Mouse (Mus musculus) liver, embryonic 14.5 days (tissue): ENCODE results near the gene Mfsd10. TPM values are rescaled to one million over a fixed set of nuclear protein-coding genes. Genes with fewer than 3 reads are reported as not detected.
A peak's percentile ranks its signal among the peaks of the same experiment; 100 is the strongest.
"Not testable (repeated sequence)": the region's sequence is repeated elsewhere in the genome, so short reads cannot be mapped to it uniquely, and the experiment has no call there.

ENCODE experiments used
- ATAC-seq: fragments of 200-750 bp; cut with Nextera tagmentation; 2 replicates; pipeline ENCODE4 v1.8.0; 2017; ENCODE audit warnings: moderate number of reproducible peaks, mild to moderate bottlenecking, moderate library complexity; ENCODE audit not compliant: insufficient read depth
- DNase-seq, 3 experiments: peaks; one replicate each; pipeline ENCODE4 v3.0.0-alpha.2; 2012 to 2013; ENCODE audit warnings: low read depth in 3 of 3, low spot score in 3 of 3
- H3K27ac ChIP-seq: fragments of 300-500 bp; sonication (generic); 2 replicates; pipeline ENCODE4 v1.5.1; 2014; ENCODE audit warnings: moderate library complexity, mild to moderate bottlenecking, control low read depth, inconsistent platforms
- H3K27me3 ChIP-seq: fragments of 300-500 bp; sonication (generic); 2 replicates; pipeline ENCODE4 v1.6.1; 2014; ENCODE audit warnings: mild to moderate bottlenecking, low read length, moderate library complexity; ENCODE audit not compliant: control insufficient read depth, insufficient read depth
- H3K36me3 ChIP-seq: fragments of 300-500 bp; sonication (generic); replicated peaks from 2 replicates; pipeline ENCODE4 v1.6.1; 2014; ENCODE audit warnings: low read depth; ENCODE audit not compliant: control insufficient read depth, insufficient read depth
- H3K4me1 ChIP-seq, 2 experiments: fragments of 200-500 bp in 1 of 2; fragments of 300-500 bp in 1 of 2; sonication (generic) in 1 of 2; replicated peaks; 2 replicates each; pipeline ENCODE4 v1.6.1; 2012 to 2014; ENCODE audit warnings: antibody characterized with exemption in 1 of 2, inconsistent platforms in 1 of 2, low read length in 1 of 2; ENCODE audit not compliant: control insufficient read depth in 2 of 2, insufficient read depth in 2 of 2
- H3K4me2 ChIP-seq: fragments of 300-500 bp; sonication (generic); 2 replicates; pipeline ENCODE4 v1.6.1; 2014; ENCODE audit warnings: low read depth, mild to moderate bottlenecking, control low read depth, moderate library complexity
- H3K4me3 ChIP-seq, 2 experiments: fragments of 200-500 bp in 1 of 2; fragments of 300-500 bp in 1 of 2; sonication (generic) in 1 of 2; 2 replicates each; pipeline ENCODE4 v1.5.1; 2012 to 2014; ENCODE audit warnings: low read depth in 2 of 2, low read length in 2 of 2, mild to moderate bottlenecking in 2 of 2, control low read depth in 1 of 2, inconsistent platforms in 1 of 2, moderate library complexity in 1 of 2; ENCODE audit not compliant: insufficient read depth in 1 of 2
- H3K9ac ChIP-seq: fragments of 300-500 bp; sonication (generic); replicated peaks from 2 replicates; pipeline ENCODE4 v1.6.1; 2014; ENCODE audit warnings: mild to moderate bottlenecking, control low read depth, moderate library complexity
- H3K9me3 ChIP-seq: fragments of 300-500 bp; sonication (generic); 2 replicates; pipeline ENCODE4 v1.6.1; 2016; ENCODE audit warnings: low read length, mixed read lengths; ENCODE audit not compliant: control insufficient read depth
- CTCF ChIP-seq: IDR thresholded peaks from 2 replicates; pipeline ENCODE4 v1.5.1; 2016; ENCODE audit warnings: antibody characterized with exemption, low read depth, control low read depth
- EP300 ChIP-seq: IDR thresholded peaks from 2 replicates; pipeline ENCODE4 v1.6.1; 2016; ENCODE audit warnings: antibody characterized with exemption, low read depth
- WGBS: fragments of 180-500 bp; shearing (Covaris S2); extraction: QIAGEN DNeasy Blood & Tissue Kit; methylation state at CpG from one replicate; pipeline ENCODE4 v1.1.7; 2014; ENCODE audit not compliant: insufficient replicate concordance; 5-methylcytosine and 5-hydroxymethylcytosine counted together
- polyA plus RNA-seq, 2 experiments: library from polyadenylated mRNA; depleted of rRNA in 1 of 2; stranded (reverse) in 1 of 2; unstranded in 1 of 2; fragments of >200 nt; fragmentation: Nextera tagmentation in 1 of 2; extraction: Ambion mirVana in 1 of 2; gene quantifications; 2 replicates each; pipeline versions ENCODE4 v1.2.1 to v1.2.3; 2012 to 2014

The Mfsd10 gene
- polyA plus RNA-seq, 2 experiments: 33.1 to 53.6 TPM

GRCm38 (mm10) chr5:34607100-34607880, 29.7 kb downstream of the Mfsd10 start:
- WGBS: 74% methylated on average over 8 of the region's 8 CpGs
- no peaks in the 10 kb centered on the region for H3K4me1 ChIP-seq
- TF ChIP-seq CTCF: peak; percentile 22; the same call in 1 of the 2 replicates
- TF ChIP-seq EP300: no peak

GRCm38 (mm10) chr5:34604576-34604975, 32.4 kb downstream of the Mfsd10 start:
- H3K36me3 ChIP-seq: peaks cover 79% of the 10 kb centered on the region
- H3K9ac ChIP-seq: no peak overlapping the region
- H3K4me1 ChIP-seq: no peaks in the 10 kb centered on the region
- DNase-seq (no peak), ATAC-seq (no peak)
- no peak for TF ChIP-seq CTCF
- no peak for TF ChIP-seq EP300
- no peaks in the 10 kb centered on the region for H3K27me3 ChIP-seq
- no peak overlapping the region for H3K4me3 ChIP-seq
- H3K9me3 ChIP-seq: no peaks in the 10 kb centered on the region
- no peak overlapping the region for H3K27ac ChIP-seq
- WGBS: 67% methylated on average over 5 of the region's 5 CpGs
- no peak overlapping the region for H3K4me2 ChIP-seq

More at GRCm38 (mm10) chr5:34607100-34607880, 29.7 kb downstream of the Mfsd10 start:
- Histone ChIP-seq H3K4me2 (no peak overlapping the region), H3K36me3 (peaks cover 84% of the 10 kb centered on the region), H3K9ac (no peak overlapping the region), H3K9me3 (no peaks in the 10 kb centered on the region), H3K4me3 (no peak overlapping the region), H3K27ac (no peak overlapping the region), H3K27me3 (no peaks in the 10 kb centered on the region)
- no peak for ATAC-seq
- no peak for DNase-seq

GRCm38 (mm10) chr5:34593202-34593727, 43.7 kb downstream of the Mfsd10 start:
- no peak overlapping the region for H3K9ac ChIP-seq
- ATAC-seq (no peak), DNase-seq (no peak)
- H3K4me2 ChIP-seq: no peak overlapping the region
- H3K4me1 ChIP-seq: no peaks in the 10 kb centered on the region
- no peak overlapping the region; the same call in 1 of the 2 replicates for H3K27ac ChIP-seq
- H3K36me3 ChIP-seq: peaks cover 18% of the 10 kb centered on the region
- WGBS: 91% methylated on average over 9 of the region's 9 CpGs
- TF ChIP-seq CTCF (no peak), EP300 (no peak)
- no peaks in the 10 kb centered on the region for H3K9me3 ChIP-seq
- no peaks in the 10 kb centered on the region for H3K27me3 ChIP-seq
- H3K4me3 ChIP-seq: no peak overlapping the region

- DNase-seq (no peak), ATAC-seq (no peak)
- Histone ChIP-seq H3K36me3 (peaks cover 12% of the 10 kb centered on the region), H3K4me1 (no peaks in the 10 kb centered on the region), H3K27me3 (no peaks in the 10 kb centered on the region), H3K9me3 (no peaks in the 10 kb centered on the region), H3K4me2 (no peak overlapping the region), H3K27ac (no peak overlapping the region), H3K9ac (no peak overlapping the region), H3K4me3 (no peak overlapping the region)
- 89% methylated on average over 6 of the region's 6 CpGs for WGBS
- TF ChIP-seq CTCF (no peak), EP300 (no peak)
Observed at GRCm38 (mm10) chr5:34592666-34593065, 44.3 kb downstream of the Mfsd10 start.

GRCm38 (mm10) chr5:34592224-34592623, 44.8 kb downstream of the Mfsd10 start:
- H3K9me3 ChIP-seq, DNase-seq, H3K27ac ChIP-seq, H3K4me1 ChIP-seq, H3K4me2 ChIP-seq, H3K9ac ChIP-seq, H3K27me3 ChIP-seq, ATAC-seq, H3K4me3 ChIP-seq: not testable (repeated sequence)
- H3K36me3 ChIP-seq: peaks cover 11% of the 10 kb centered on the region
- WGBS: 89% methylated on average over 5 of the region's 5 CpGs
